Mouse (Mus musculus) thymus, postnatal 25 days (tissue): ENCODE data around the gene Hmgcr.
"Not testable (repeated sequence)": the region's sequence is repeated elsewhere in the genome, so short reads cannot be mapped to it uniquely, and the experiment has no call there.

Experiments used
- DNase-seq: peaks from one replicate; pipeline ENCODE4 v3.0.0; 2022

The Hmgcr gene

DNA sequence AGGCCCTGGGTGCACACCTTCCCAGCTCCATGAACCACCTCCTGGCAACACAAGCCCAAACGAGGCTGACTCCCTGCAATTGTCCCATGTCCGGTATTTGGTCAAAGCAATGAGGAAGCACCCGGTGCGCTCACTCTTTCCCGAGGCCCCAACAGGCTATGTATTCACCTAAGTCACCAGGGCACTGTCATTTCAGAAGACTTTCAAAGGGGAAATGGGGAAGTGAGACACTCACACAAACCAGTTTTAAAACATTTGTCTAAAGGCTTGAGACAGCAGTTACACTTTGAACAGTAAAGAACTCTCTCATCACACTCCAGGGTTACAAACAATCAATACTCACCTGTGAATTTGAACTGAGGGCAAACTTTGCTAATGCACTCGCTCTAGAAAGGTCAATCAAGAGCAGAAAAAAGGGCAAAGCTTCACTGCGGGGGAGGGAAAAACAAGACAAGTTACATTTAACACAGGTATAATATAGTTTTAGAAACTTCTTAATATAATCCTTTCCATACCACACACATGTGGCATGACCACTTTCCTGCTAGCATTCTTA is 6.2 kb downstream of the Hmgcr start:
- DNase-seq, result no peak

GRCm38 (mm10) chr13:96663120-96663519 is 7.6 kb downstream of the Hmgcr start:
- not testable (repeated sequence) for DNase-seq

- no peak for DNase-seq
These were observed 10.5 kb downstream of the Hmgcr start for GRCm38 (mm10) chr13:96660095-96660860.

GRCm38 (mm10) chr13:96658936-96659335 is 11.8 kb downstream of the Hmgcr start:
- DNase-seq, result no peak

DNA sequence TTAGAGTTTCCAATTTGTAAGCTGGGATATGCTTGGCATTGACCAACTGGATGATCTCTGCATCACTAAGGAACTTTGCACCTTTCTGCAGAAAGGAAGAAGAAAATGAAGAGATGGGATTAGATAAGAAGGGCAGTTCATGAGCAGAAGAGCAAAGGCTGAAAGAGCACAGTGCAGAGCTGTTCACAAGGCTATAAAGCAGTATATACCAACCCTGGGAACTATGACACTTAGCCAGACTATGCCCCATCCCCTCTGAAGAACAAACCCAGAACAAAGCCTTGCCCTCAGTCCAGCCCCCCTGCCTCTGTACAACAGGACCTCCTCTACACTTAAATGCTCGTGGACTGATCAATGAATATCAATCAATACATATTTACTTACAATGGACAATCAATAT is 14.1 kb downstream of the Hmgcr start:
- DNase-seq, result no peak

GRCm38 (mm10) chr13:96653041-96653440 is 17.7 kb downstream of the Hmgcr start:
- no peak for DNase-seq

GRCm38 (mm10) chr13:96645822-96646221 is 24.9 kb downstream of the Hmgcr start:
- DNase-seq, result no peak

DNA sequence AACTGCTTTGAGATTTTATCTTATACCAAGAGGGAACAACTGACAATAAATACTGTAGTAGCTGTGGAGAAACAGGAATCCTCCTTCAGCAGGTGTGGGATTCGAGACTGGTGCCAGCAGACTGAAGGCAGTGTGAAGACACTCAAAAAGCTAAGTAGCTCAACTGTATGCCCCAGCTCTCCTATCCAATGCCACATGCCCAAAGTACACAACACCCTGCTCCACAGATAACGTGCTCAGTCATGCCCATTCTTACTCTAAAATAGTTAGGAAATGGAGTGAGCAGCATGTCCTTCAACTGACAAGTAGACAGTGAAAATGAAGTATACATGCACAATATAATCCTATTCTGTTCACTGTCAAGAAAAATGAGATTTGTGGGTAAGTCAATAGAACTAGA is 26.6 kb downstream of the Hmgcr start:
- no peak for DNase-seq

DNA sequence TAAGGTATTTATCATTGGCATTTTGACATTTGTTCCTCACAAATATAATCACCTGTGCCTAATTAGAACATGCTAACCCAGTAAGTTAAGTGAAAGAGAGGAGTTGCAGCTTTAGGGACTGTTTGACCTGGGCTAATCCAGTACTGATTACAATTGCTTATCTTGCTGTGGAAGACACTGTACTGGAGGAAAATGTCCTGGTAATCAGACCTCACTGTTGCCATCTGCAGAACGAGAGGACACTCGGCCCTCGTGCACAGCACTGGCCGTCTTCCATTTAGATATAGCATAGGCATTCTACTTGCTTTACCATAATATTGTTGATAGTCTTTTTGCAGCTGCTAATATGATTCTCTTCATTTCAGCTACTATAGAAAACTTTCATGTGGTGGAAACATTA is 40.3 kb downstream of the Hmgcr start:
- no peak for DNase-seq

DNA sequence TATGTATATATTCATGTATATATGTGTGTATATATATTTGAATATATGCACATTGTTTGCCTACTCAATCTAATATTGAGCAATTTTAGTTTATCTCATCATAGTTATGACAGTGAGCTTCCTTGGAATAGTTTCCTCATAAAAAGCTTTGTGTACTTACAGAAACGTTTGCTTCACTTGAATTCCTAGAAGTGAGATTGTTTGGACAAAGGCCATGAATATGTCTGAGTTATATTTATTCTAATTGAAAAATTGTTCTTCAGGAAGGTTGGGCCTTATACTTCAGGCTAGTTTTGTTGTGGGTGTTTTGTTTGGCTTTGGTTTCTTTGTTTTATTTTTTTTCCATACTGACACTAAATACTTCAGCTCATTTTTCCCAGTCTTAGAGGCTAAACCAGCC is 49.8 kb downstream of the Hmgcr start:
- no peak for DNase-seq

DNA sequence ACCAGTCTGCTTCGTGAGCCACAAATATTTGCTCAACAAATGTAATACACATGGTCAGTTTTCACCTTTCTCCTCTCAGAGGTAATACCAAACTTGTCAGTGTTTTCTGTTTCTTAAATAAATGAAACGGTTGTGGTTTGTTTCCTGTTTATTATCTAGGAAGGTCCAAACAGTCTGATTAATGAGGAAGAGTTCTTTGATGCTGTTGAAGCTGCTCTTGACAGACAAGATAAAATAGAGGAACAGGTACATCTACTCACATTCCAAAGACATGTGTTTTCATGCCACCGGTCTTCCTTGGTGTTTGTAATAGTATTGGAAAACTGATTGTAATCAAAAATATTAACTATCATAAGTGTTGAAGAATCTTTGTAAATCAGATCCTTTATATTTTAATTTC is 56.1 kb downstream of the Hmgcr start:
- DNase-seq, result no peak

DNA sequence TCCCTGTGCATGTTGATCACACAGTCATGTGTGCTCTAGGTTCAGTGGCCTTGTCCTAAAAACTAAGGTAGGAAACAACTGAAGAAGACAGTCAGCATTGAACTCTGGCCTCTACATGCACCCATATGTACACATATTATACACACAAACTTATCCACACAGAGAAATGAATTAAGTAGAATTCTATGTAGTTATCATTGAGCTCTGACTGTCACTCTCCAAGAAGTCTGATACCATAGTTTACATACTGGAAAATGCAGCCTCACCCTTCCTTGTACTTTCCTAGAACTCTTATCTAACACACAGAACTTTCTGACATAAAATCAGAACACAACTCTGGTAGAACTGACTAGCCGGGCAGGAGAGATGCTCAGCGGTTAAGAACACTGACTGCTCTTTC is 66.5 kb downstream of the Hmgcr start:
- DNase-seq, result no peak

GRCm38 (mm10) chr13:96599182-96599581 is 71.6 kb downstream of the Hmgcr start:
- no peak for DNase-seq
